Mouse (Mus musculus) bone marrow, adult 2 months (tissue): ENCODE measurements around the gene Gm5129.

Source experiments
- CTCF ChIP-seq: fragments of 200-500 bp; IDR thresholded peaks from 2 replicates; pipeline ENCODE4 v1.5.1; 2011; ENCODE audit warnings: low read length, control low read depth; ENCODE audit not compliant: control insufficient read depth, insufficient read depth
- POLR2A ChIP-seq: fragments of 200-500 bp; IDR thresholded peaks from 2 replicates; pipeline ENCODE4 v1.6.1; 2011; ENCODE audit warnings: low read depth, mild to moderate bottlenecking, control low read depth, low read length, borderline replicate concordance; ENCODE audit not compliant: control insufficient read depth

DNA sequence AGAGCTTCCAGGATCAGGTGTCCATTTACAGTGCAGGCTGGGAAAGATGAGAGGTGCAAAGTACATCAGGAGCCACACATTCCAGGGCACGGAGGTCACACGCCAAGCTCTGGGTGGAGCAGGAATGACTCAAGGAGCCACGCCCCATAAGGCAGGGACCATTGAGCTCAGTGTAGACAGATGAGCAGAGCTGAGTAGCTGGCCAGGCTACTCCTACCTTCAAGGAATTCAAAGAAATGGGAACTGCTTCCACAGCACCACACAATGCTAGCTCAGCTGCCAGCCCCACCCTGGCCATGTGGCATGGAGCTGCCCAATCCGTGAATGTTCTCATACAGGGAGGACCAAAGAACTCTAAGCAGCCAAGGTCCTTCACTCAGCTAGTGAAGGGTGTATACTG lies 37.2 kb downstream of the Gm5129 start:
- no peak for TF ChIP-seq CTCF
- no peak for TF ChIP-seq POLR2A
